Mouse (Mus musculus) skeletal muscle tissue, adult 2 months (tissue): ENCODE data around the gene Lrpap1.
A peak's percentile ranks its signal among the peaks of the same experiment; 100 is the strongest.

ENCODE experiments used
- DNase-seq: peaks from one replicate; pipeline ENCODE4 v3.0.0-alpha.2; 2012; ENCODE audit warnings: low read depth, low spot score

The Lrpap1 gene

DNA sequence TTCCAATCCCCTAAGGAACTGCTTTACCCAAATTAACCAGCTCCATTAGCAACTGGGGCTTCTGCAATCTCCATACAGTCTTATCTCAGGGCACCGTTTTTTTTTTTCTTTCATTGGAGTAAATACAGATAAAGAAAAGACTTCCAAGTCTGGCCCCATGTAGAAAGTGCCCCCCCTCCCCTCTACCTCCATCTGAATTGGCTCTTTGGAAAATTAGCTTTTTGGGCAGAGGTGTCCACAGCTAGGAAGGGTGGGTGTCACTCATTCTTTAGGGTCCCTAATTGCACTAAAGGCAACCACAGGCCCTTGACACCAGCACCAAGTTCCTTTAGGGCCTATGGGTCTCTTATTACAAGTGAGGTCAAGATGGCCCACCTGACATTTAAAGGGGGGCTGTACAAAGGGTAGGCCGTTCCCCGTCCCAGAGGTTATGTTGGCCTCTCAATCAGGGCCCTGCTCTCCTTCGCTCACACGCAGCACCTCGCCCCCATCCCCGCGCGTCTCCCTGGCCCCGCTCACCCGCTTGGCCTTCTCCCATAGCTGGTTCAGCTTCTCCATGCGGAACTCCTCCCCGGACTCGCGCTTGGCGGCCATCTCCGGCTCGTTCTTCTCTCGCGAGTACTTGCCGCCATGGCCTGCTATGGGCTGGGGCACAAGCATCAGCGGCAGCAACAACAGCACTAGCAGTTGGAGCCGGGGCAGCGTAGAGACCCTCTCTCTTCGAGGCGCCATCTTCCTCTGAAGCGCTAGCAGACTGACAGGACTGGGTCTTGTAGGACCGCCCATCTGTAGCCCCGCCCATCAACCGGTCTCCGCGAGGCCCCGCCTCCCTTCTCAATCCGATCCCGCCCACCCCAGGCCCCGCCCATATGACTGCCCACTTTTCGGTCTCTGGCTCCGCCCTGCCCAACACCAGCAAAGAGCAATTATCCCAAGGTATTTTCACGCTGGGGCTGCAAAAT lies at the start of gene Lrpap1:
Lrpap1 (minus strand) TSS at position 807 of the 962 bp plus-strand sequence.
- peak; percentile 87 for DNase-seq

GRCm38 (mm10) chr5:35149939-35150338 lies 44.4 kb upstream of the Lrpap1 start:
- DNase-seq = no peak

- no peak for DNase-seq
These were observed 44.0 kb upstream of the Lrpap1 start for GRCm38 (mm10) chr5:35149526-35149925.

GRCm38 (mm10) chr5:35147963-35148767 lies 42.6 kb upstream of the Lrpap1 start:
- DNase-seq = no peak

DNA sequence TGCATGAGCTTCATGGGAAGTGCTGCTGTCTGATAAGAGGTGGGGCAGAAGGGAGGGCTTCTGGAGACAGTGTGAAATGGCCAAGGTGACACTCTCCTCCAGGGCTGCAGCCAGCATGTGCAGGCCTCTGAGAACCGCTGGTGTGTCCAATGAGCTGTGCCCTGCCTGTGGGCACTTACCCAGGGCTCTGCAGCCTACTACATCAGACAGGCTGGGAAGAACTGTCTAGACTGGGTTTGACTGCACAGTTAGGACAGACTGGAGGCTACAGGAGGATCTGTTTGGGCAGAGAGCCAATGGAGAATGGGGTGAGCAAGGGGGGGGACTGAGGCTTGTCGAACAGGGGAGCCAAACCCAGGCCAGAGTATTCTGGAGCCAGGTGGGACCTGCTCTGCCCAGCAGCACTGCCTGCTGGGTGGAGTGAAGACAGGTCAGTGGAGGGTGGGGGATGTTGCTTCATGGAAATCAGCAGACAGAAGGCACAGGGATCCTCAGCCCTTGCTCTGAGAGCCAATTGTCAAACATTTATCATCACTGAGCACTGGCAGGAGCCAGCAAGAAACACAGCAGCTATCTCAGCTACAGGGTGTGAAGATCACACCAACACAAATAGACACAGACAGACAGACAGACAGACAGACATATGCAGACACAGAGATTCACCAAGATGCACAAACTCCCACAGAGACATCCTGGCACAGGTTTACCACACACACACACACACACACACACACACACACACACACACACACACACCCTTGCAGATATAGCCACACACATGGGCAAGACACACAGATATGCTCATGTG lies 41.8 kb upstream of the Lrpap1 start:
- no peak for DNase-seq

- no peak for DNase-seq
These were observed 41.2 kb upstream of the Lrpap1 start for GRCm38 (mm10) chr5:35146747-35147146.

DNA sequence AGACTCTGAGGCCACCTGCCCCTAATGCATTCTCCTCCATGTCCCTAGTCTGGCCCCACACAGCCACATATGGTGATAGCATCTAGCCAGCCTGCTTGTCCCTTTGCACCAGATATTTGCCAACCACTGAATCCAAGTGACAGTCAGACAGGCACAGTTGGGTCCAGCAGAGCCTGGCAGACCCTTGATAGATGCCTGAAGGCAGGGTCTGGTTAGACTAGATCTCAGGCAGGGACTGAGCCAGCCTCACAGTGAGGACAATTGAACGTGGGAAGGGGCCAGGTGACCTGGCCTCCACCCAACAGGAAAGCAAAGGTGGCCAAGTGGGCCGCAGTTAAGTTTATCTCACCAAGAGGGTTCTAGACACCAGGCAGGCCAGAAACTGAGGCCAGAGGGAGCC lies 39.1 kb upstream of the Lrpap1 start:
- DNase-seq = no peak

GRCm38 (mm10) chr5:35143460-35144245 lies 38.1 kb upstream of the Lrpap1 start:
- DNase-seq = no peak

GRCm38 (mm10) chr5:35142910-35143309 lies 37.3 kb upstream of the Lrpap1 start:
- DNase-seq = no peak

- no peak for DNase-seq
These were observed 35.8 kb upstream of the Lrpap1 start for GRCm38 (mm10) chr5:35141316-35141715.

DNA sequence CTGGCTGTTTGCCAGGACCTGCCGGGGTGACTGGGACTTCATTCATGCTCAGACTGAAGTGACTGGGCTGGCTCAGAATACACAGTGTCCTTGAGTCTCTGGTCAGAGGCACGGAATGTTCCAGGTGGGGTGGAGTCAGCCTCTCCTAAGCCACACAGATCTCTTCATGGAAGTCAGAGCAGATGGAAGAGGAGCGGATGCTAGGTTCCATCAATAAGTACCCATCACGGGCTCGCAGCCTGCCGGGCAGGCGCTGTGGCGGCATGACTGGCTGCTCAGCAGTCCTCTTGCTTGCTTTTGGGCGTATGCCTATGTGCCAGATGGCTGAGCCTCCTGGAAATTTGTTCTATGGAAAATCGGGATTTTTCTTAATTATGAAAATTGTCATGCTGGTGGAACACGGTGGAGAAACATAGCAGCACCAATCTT lies 32.6 kb upstream of the Lrpap1 start:
- DNase-seq = no peak

- peak; percentile 10 for DNase-seq
These were observed 32.1 kb upstream of the Lrpap1 start for GRCm38 (mm10) chr5:35137510-35138182.

DNA sequence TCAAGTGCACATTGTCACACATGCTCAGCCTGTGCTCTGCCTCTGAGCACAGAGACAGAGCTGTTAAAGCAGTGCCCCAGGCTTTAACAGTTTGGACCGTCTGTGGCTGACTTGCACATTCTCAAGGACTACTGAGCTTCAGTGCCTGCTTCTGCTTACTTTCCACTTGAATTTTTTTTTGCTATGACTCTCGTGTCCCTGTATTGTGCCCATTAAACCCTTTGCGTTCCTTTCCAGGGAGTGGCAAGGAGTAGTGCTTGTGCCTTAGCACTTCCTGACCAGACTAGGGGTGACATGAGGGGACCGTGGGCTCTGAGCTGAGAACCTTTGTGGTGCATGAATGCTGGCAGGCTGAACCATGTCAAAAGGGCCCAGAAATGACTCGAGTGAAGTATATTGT lies 30.3 kb upstream of the Lrpap1 start:
- DNase-seq = no peak

DNA sequence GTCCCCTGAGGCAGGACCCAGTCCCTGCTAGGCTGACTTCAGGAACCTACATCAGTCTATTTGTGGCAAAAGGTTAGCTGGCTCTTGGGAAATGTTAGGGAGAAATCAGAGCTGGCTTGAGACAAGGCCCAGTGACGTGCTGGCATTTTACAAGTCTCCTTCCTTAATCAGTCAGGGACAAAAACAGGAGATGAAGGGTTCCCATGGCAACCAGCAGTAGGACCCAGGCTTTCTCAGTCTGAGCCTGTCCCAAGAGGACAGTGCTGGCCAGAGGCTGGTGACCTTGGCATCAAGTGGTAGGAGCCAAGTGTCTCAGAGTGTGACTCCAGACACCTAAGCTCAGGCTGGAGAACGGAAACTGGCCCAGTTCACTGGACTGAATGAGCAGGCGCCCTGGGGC lies 28.7 kb upstream of the Lrpap1 start:
- DNase-seq = no peak

DNA sequence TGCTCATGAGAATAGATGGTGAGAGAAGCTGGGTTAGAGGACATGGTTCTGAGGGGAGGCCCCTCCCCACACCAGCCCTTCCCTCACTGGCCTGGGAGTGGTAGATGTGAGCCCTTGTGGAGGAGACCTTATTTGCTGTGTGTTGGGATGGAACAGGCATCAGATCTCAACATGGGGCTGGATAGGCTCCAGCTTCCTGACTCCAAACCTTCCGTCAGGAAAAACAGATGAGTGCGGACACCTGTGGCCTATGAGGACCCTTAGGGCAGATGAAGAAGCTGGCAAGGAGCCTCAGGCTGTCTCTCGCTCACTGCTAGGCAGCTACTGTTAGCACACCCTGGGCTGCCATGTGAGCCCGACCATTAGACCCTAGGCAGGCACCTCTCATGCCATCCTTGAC lies 27.9 kb upstream of the Lrpap1 start:
- DNase-seq = no peak

- no peak for DNase-seq
These were observed 26.9 kb upstream of the Lrpap1 start for GRCm38 (mm10) chr5:35132278-35132980.

DNA sequence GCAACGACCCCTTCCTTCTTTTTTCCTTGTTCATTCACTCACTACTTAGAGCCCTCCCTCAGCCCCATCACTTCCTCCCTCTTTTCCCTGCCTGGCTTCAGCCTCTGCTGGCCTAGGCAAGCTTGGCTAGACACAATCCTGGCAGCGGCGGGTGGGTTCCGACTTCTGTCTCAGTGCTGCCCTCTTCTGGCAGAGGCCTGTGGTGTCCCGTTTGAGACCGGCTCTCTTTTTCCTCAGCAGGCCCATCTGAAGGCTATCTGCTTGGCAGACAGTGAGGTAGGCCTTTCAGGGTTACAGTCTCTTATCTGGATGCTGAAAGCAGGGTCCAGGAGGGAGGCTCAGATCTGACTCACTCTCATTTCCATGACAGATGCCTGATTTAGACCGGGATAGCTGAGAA lies 26.2 kb upstream of the Lrpap1 start:
- peak; percentile 74 for DNase-seq

GRCm38 (mm10) chr5:35131237-35131636 lies 25.7 kb upstream of the Lrpap1 start:
- no peak for DNase-seq

GRCm38 (mm10) chr5:35129767-35130191 lies 24.2 kb upstream of the Lrpap1 start:
- no peak for DNase-seq

GRCm38 (mm10) chr5:35129208-35129607 lies 23.6 kb upstream of the Lrpap1 start:
- no peak for DNase-seq
